Mouse (Mus musculus) liver, postnatal 0 days (tissue): ENCODE data around the gene Eif5a2.
A peak's percentile ranks its signal among the peaks of the same experiment; 100 is the strongest.

Experiments
- CTCF ChIP-seq: sonication (generic); IDR thresholded peaks from 2 replicates; pipeline ENCODE4 v1.5.1; 2016; ENCODE audit warnings: antibody characterized with exemption, low read depth
- EP300 ChIP-seq: IDR thresholded peaks from 2 replicates; pipeline ENCODE4 v1.6.1; 2016; ENCODE audit warnings: antibody characterized with exemption, low read depth, mild to moderate bottlenecking

DNA sequence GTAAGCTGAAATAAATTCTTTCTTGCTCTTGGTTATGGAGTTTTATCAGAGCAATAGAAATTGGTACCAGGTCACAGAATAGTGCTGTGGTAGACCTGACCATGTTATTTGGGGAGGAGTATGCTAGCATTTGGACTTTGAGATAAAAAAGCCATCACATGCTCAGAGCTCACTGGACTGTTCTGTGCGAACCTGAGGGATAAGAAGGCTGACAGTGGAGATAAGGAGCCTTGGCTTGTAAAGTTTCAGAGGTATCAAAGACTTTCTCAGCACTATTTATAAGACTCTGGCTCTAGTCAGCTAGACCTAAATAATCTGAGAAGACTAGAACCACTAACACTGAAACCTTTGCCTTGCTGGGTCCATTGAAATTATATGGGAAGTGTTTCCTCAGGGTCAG is 5.1 kb upstream of the Eif5a2 start:
- TF ChIP-seq CTCF (no peak), EP300 (peak; percentile 88)
